Mouse (Mus musculus): ENCODE measurements around the gene Capzb. TPM values are rescaled to one million over a fixed set of nuclear protein-coding genes. Genes with fewer than 3 reads are reported as not detected.

Gene Capzb
- total and polyA plus RNA-seq, 2 experiments = 51.4 to 52.6 TPM

- TF ChIP-seq POLR2A (IDR thresholded peaks at IDR 0.05; ENCODE audit: extremely low read depth, insufficient read depth, low read length) (no peak), CTCF (IDR thresholded peaks at IDR 0.05; ENCODE audit: low read depth, low read length) (no peak)
- DNase-seq (ENCODE audit: extremely low read depth, low read depth, low spot score) = no peak
- Histone ChIP-seq H3K36me3 (ENCODE audit: control insufficient read depth, insufficient read depth, low read length) (no peaks in the 10 kb centered on the region), H3K4me3 (ENCODE audit: insufficient read depth, low read depth, low read length) (no peak overlapping the region), H3K79me2 (ENCODE audit: control insufficient read depth, insufficient read depth, low read length) (peaks cover 24% of the 10 kb centered on the region), H3K9ac (ENCODE audit: low read depth, low read length) (no peak overlapping the region), H3K4me1 (ENCODE audit: control insufficient read depth, insufficient read depth, low read length) (peaks cover 16% of the 10 kb centered on the region), H3K27me3 (ENCODE audit: control insufficient read depth, insufficient read depth, low read length) (no peaks in the 10 kb centered on the region), H3K27ac (replicated peaks; ENCODE audit: insufficient read depth, low read depth, low read length) (no peak overlapping the region)
- WGBS = 93% methylated on average over 7 of the region's 7 CpGs
These were observed 53.6 kb downstream of the Capzb start for GRCm38 (mm10) chr4:139246130-139246877.

- H3K27me3 ChIP-seq (ENCODE audit: control insufficient read depth, insufficient read depth, low read length) = no peaks in the 10 kb centered on the region
- no peak for TF ChIP-seq CTCF (IDR thresholded peaks at IDR 0.05; ENCODE audit: low read depth, low read length)
- H3K4me3 ChIP-seq (ENCODE audit: insufficient read depth, low read depth, low read length) = no peak overlapping the region
- DNase-seq (ENCODE audit: extremely low read depth, low read depth, low spot score) = no peak
- peaks cover 24% of the 10 kb centered on the region for H3K79me2 ChIP-seq (ENCODE audit: control insufficient read depth, insufficient read depth, low read length)
- H3K9ac ChIP-seq (ENCODE audit: low read depth, low read length) = no peak overlapping the region
- H3K27ac ChIP-seq (replicated peaks; ENCODE audit: insufficient read depth, low read depth, low read length) = no peak overlapping the region
- H3K4me1 ChIP-seq (ENCODE audit: control insufficient read depth, insufficient read depth, low read length) = peaks cover 28% of the 10 kb centered on the region
- H3K36me3 ChIP-seq (ENCODE audit: control insufficient read depth, insufficient read depth, low read length) = no peaks in the 10 kb centered on the region
- WGBS = 82% methylated on average over 7 of the region's 7 CpGs
These were observed 55.3 kb downstream of the Capzb start for GRCm38 (mm10) chr4:139247966-139248365.

- TF ChIP-seq POLR2A (IDR thresholded peaks at IDR 0.05; ENCODE audit: extremely low read depth, insufficient read depth, low read length) (no peak), CTCF (IDR thresholded peaks at IDR 0.05; ENCODE audit: low read depth, low read length) (no peak)
- no peak overlapping the region for H3K9ac ChIP-seq (ENCODE audit: low read depth, low read length)
- H3K4me1 ChIP-seq (ENCODE audit: control insufficient read depth, insufficient read depth, low read length) = peaks cover 34% of the 10 kb centered on the region
- WGBS = 86% methylated on average over 5 of the region's 5 CpGs
- H3K27me3 ChIP-seq (ENCODE audit: control insufficient read depth, insufficient read depth, low read length) = no peaks in the 10 kb centered on the region
- no peak overlapping the region for H3K27ac ChIP-seq (replicated peaks; ENCODE audit: insufficient read depth, low read depth, low read length)
- H3K36me3 ChIP-seq (ENCODE audit: control insufficient read depth, insufficient read depth, low read length) = no peaks in the 10 kb centered on the region
- DNase-seq (ENCODE audit: extremely low read depth, low read depth, low spot score) = no peak
- no peak overlapping the region for H3K4me3 ChIP-seq (ENCODE audit: insufficient read depth, low read depth, low read length)
- peaks cover 17% of the 10 kb centered on the region for H3K79me2 ChIP-seq (ENCODE audit: control insufficient read depth, insufficient read depth, low read length)
These were observed 56.0 kb downstream of the Capzb start for GRCm38 (mm10) chr4:139248736-139249135.

- no peaks in the 10 kb centered on the region for H3K36me3 ChIP-seq (ENCODE audit: control insufficient read depth, insufficient read depth, low read length)
- DNase-seq (ENCODE audit: extremely low read depth, low read depth, low spot score) = no peak
- no peak overlapping the region for H3K4me3 ChIP-seq (ENCODE audit: insufficient read depth, low read depth, low read length)
- H3K27ac ChIP-seq (replicated peaks; ENCODE audit: insufficient read depth, low read depth, low read length) = 0 out of 2 replicates have a peak overlapping the region, but pooled peaks have one; percentile 4
- no peaks in the 10 kb centered on the region for H3K27me3 ChIP-seq (ENCODE audit: control insufficient read depth, insufficient read depth, low read length)
- TF ChIP-seq POLR2A (IDR thresholded peaks at IDR 0.05; ENCODE audit: extremely low read depth, insufficient read depth, low read length) (no peak), CTCF (IDR thresholded peaks at IDR 0.05; ENCODE audit: low read depth, low read length) (no peak)
- no peak overlapping the region for H3K9ac ChIP-seq (ENCODE audit: low read depth, low read length)
- peaks cover 23% of the 10 kb centered on the region for H3K79me2 ChIP-seq (ENCODE audit: control insufficient read depth, insufficient read depth, low read length)
- 40% methylated on average over 5 of the region's 5 CpGs for WGBS
- peaks cover 40% of the 10 kb centered on the region for H3K4me1 ChIP-seq (ENCODE audit: control insufficient read depth, insufficient read depth, low read length)
These were observed 57.3 kb downstream of the Capzb start for GRCm38 (mm10) chr4:139250043-139250442.

- no peaks in the 10 kb centered on the region for H3K27me3 ChIP-seq (ENCODE audit: control insufficient read depth, insufficient read depth, low read length)
- peak; percentile 45 for DNase-seq (ENCODE audit: extremely low read depth, low read depth, low spot score)
- no peak overlapping the region; the same call in 1 of the 2 replicates for H3K27ac ChIP-seq (replicated peaks; ENCODE audit: insufficient read depth, low read depth, low read length)
- H3K4me1 ChIP-seq (ENCODE audit: control insufficient read depth, insufficient read depth, low read length) = peaks cover 40% of the 10 kb centered on the region
- no peak overlapping the region for H3K4me3 ChIP-seq (ENCODE audit: insufficient read depth, low read depth, low read length)
- H3K79me2 ChIP-seq (ENCODE audit: control insufficient read depth, insufficient read depth, low read length) = peaks cover 19% of the 10 kb centered on the region
- no peak for TF ChIP-seq POLR2A (IDR thresholded peaks at IDR 0.05; ENCODE audit: extremely low read depth, insufficient read depth, low read length)
- no peak for TF ChIP-seq CTCF (IDR thresholded peaks at IDR 0.05; ENCODE audit: low read depth, low read length)
- H3K36me3 ChIP-seq (ENCODE audit: control insufficient read depth, insufficient read depth, low read length) = no peaks in the 10 kb centered on the region
- WGBS = 31% methylated on average over 8 of the region's 8 CpGs
- H3K9ac ChIP-seq (ENCODE audit: low read depth, low read length) = no peak overlapping the region
These were observed 58.2 kb downstream of the Capzb start for GRCm38 (mm10) chr4:139250886-139251285.
